Mouse (Mus musculus): ENCODE measurements at regions not wholly inside any gene's neighbourhood (a gene's known extent, or its start where the extent isn't known, plus 50 kb on each side); places are given as distances from the start of the nearest gene placed in this dataset.

DNA sequence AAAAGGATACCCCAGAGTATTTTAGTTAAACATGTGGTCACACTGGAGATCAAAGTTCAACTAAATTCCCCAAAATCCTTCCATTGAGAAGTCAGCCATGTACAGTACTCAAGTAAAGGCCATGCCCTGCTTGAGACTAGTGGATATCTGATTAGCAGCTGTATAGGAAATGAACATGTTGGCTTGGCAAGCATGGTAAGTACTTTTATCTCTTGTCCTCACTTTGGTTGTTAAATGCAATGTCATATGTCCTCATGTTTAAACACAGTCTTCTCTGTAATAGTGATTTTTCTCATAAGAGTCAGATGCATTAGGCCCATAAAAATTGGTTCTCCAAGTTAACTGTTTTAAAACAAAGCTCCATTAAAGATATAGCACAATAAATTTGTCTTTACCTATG is 141.1 kb upstream of the Pdgfd start:
- H3K4me2 ChIP-seq = no peak overlapping the region
- no peaks in the 10 kb centered on the region for H3K4me1 ChIP-seq (replicated peaks; ENCODE audit: control insufficient read depth, insufficient read depth, low read length)
- DNase-seq (ENCODE audit: low spot score) = no peak
- no peak for ATAC-seq (replicated peaks; ENCODE audit: low FRiP score)
- H3K4me3 ChIP-seq (ENCODE audit: low read depth, low read length) = no peak overlapping the region
- H3K36me3 ChIP-seq (ENCODE audit: control insufficient read depth, insufficient read depth, low read length) = no peaks in the 10 kb centered on the region
- H3K27ac ChIP-seq (ENCODE audit: low read depth, low read length) = no peak overlapping the region
- no peaks in the 10 kb centered on the region for H3K9me3 ChIP-seq (ENCODE audit: control insufficient read depth, low read length)
- no peak overlapping the region for H3K9ac ChIP-seq (ENCODE audit: low read depth, low read length)
- H3K27me3 ChIP-seq (replicated peaks; ENCODE audit: control insufficient read depth, insufficient read depth, low read length) = no peaks in the 10 kb centered on the region

DNA sequence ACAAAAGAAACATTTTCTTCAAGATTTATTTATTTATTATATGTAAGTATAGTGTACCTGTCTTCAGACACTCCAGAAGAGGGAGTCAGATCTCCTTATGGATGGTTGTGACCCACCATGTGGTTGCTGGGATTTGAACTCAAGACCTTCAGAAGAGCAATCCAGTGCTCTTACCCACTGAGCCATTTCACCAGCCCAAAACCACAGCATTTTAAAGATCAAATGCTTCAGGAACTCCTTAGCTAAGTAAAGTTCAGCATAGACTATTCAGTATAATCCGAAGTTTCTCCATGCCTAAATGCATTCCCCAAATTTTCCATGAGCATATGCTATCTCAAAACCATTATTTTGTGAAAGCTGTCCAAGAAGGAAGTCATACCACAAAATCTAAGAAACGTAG is 102.0 kb upstream of the Pdgfd start:
- Histone ChIP-seq H3K4me3 (ENCODE audit: low read depth, low read length) (no peak overlapping the region), H3K27me3 (replicated peaks; ENCODE audit: control insufficient read depth, insufficient read depth, low read length) (no peaks in the 10 kb centered on the region), H3K9me3 (ENCODE audit: control insufficient read depth, low read length) (no peaks in the 10 kb centered on the region), H3K4me2 (no peak overlapping the region), H3K27ac (ENCODE audit: low read depth, low read length) (no peak overlapping the region), H3K36me3 (ENCODE audit: control insufficient read depth, insufficient read depth, low read length) (no peaks in the 10 kb centered on the region), H3K9ac (ENCODE audit: low read depth, low read length) (no peak overlapping the region), H3K4me1 (replicated peaks; ENCODE audit: control insufficient read depth, insufficient read depth, low read length) (no peaks in the 10 kb centered on the region)
- WGBS = 69% methylated on average over 2 of the region's 2 CpGs
- ATAC-seq (replicated peaks; ENCODE audit: low FRiP score) (no peak), DNase-seq (ENCODE audit: low spot score) (no peak)

DNA sequence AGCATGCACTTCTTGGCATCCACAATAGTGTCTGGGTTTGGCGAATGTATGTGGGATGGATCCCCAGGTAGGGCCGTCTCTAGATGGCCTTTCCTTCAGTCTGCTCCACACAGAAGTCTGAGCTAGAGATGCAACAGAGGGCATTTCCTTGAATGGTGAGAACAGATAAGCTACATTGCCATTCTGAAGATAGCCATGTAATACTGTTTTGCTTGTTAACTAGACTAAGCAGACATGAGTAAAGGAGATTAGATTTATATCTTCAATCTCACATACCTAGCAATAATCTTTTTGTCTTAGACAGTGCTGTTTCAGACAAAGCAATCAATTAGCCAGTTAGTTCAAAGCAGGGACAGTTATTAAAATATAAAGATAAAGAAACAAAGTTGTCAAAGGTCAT is 100.9 kb upstream of the Pdgfd start:
- H3K4me3 ChIP-seq (ENCODE audit: low read depth, low read length) = no peak overlapping the region
- ATAC-seq (replicated peaks; ENCODE audit: low FRiP score) = no peak
- H3K9ac ChIP-seq (ENCODE audit: low read depth, low read length) = no peak overlapping the region
- H3K36me3 ChIP-seq (ENCODE audit: control insufficient read depth, insufficient read depth, low read length) = no peaks in the 10 kb centered on the region
- H3K4me1 ChIP-seq (replicated peaks; ENCODE audit: control insufficient read depth, insufficient read depth, low read length) = no peaks in the 10 kb centered on the region
- H3K27me3 ChIP-seq (replicated peaks; ENCODE audit: control insufficient read depth, insufficient read depth, low read length) = no peaks in the 10 kb centered on the region
- H3K27ac ChIP-seq (ENCODE audit: low read depth, low read length) = no peak overlapping the region
- H3K9me3 ChIP-seq (ENCODE audit: control insufficient read depth, low read length) = no peaks in the 10 kb centered on the region
- no peak overlapping the region for H3K4me2 ChIP-seq
- DNase-seq (ENCODE audit: low spot score) = no peak
- 77% methylated on average over 2 of the region's 2 CpGs for WGBS

DNA sequence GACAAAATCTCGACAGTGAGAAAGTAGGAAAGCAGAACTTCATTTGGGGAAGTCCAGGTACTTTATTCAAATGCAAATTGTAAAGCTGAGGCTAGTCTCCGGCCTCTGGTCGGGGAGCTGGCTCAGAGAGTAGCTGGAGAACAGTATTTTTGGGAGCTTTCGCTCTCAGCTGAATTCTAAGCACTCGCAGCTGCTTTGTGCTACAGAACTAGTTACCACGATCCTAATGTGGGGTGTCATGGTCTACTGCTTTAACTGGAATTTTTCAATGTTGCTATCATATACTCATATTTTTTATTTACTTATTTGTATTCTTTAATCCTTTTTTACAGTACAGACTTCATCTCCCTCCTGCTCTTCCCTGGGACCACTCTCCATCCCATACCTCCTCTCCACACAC is 87.1 kb upstream of the Pdgfd start:
- no peak overlapping the region for H3K9ac ChIP-seq (ENCODE audit: low read depth, low read length)
- H3K9me3 ChIP-seq (ENCODE audit: control insufficient read depth, low read length) = no peaks in the 10 kb centered on the region
- no peaks in the 10 kb centered on the region for H3K4me1 ChIP-seq (replicated peaks; ENCODE audit: control insufficient read depth, insufficient read depth, low read length)
- no peak overlapping the region for H3K27ac ChIP-seq (ENCODE audit: low read depth, low read length)
- no peaks in the 10 kb centered on the region for H3K36me3 ChIP-seq (ENCODE audit: control insufficient read depth, insufficient read depth, low read length)
- ATAC-seq (replicated peaks; ENCODE audit: low FRiP score) (no peak), DNase-seq (ENCODE audit: low spot score) (no peak)
- no peak overlapping the region for H3K4me2 ChIP-seq
- no peaks in the 10 kb centered on the region for H3K27me3 ChIP-seq (replicated peaks; ENCODE audit: control insufficient read depth, insufficient read depth, low read length)
- H3K4me3 ChIP-seq (ENCODE audit: low read depth, low read length) = no peak overlapping the region
- 72% methylated on average over 6 of the region's 6 CpGs for WGBS

DNA sequence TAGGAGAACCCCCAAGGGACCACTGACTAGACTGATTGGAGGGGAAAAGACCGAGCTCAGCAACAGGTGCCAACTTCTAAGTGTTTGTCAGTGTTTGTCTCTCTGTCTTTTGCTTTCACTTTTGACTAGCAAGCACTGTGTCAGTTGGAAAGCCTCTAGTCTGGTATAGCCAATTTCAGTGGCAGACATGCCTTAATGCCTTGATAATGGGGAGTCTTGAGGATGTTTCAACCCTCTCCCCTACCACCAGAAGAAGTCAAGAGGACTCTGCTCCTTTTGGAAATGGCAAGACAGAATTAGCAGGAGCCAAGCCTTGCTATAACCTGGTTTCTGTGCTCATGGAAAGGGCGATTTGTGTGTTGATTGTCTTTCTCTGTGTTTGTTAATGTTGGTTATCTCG is 78.5 kb upstream of the Pdgfd start:
- DNase-seq (ENCODE audit: low spot score) = no peak
- 78% methylated on average over 3 of the region's 3 CpGs for WGBS
- H3K4me2 ChIP-seq = no peak overlapping the region
- no peak overlapping the region for H3K9ac ChIP-seq (ENCODE audit: low read depth, low read length)
- H3K4me3 ChIP-seq (ENCODE audit: low read depth, low read length) = no peak overlapping the region
- no peaks in the 10 kb centered on the region for H3K27me3 ChIP-seq (replicated peaks; ENCODE audit: control insufficient read depth, insufficient read depth, low read length)
- no peaks in the 10 kb centered on the region for H3K4me1 ChIP-seq (replicated peaks; ENCODE audit: control insufficient read depth, insufficient read depth, low read length)
- H3K9me3 ChIP-seq (ENCODE audit: control insufficient read depth, low read length) = no peaks in the 10 kb centered on the region
- H3K27ac ChIP-seq (ENCODE audit: low read depth, low read length) = no peak overlapping the region
- no peak for ATAC-seq (replicated peaks; ENCODE audit: low FRiP score)
- H3K36me3 ChIP-seq (ENCODE audit: control insufficient read depth, insufficient read depth, low read length) = no peaks in the 10 kb centered on the region

DNA sequence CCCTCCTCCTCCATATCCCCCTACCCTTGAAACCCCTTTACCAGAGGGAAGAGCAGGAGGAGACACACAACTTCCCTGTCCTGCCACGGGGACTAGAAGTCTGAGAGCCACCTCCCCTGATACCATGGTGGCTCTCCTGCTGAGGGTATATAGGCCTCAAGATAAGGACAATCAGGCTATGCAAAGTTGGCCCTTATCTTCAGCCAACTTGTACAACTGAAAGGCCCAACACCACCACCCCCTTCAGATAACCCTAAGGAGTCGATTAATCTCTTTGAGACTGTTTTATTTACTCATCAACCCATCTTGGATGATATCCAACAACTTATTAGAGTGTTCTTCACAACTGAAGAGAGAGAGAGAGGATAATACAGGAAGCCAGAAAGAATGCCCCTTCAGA is 77.6 kb upstream of the Pdgfd start:
- no peaks in the 10 kb centered on the region for H3K27me3 ChIP-seq (replicated peaks; ENCODE audit: control insufficient read depth, insufficient read depth, low read length)
- H3K36me3 ChIP-seq (ENCODE audit: control insufficient read depth, insufficient read depth, low read length) = no peaks in the 10 kb centered on the region
- ATAC-seq (replicated peaks; ENCODE audit: low FRiP score) (peak; percentile 86), DNase-seq (ENCODE audit: low spot score) (no peak)
- no peak overlapping the region for H3K9ac ChIP-seq (ENCODE audit: low read depth, low read length)
- H3K4me3 ChIP-seq (ENCODE audit: low read depth, low read length) = no peak overlapping the region
- H3K27ac ChIP-seq (ENCODE audit: low read depth, low read length) = no peak overlapping the region
- WGBS = 38% methylated on average over 2 of the region's 2 CpGs
- H3K4me2 ChIP-seq = no peak overlapping the region
- H3K9me3 ChIP-seq (ENCODE audit: control insufficient read depth, low read length) = no peaks in the 10 kb centered on the region
- H3K4me1 ChIP-seq (replicated peaks; ENCODE audit: control insufficient read depth, insufficient read depth, low read length) = no peaks in the 10 kb centered on the region

DNA sequence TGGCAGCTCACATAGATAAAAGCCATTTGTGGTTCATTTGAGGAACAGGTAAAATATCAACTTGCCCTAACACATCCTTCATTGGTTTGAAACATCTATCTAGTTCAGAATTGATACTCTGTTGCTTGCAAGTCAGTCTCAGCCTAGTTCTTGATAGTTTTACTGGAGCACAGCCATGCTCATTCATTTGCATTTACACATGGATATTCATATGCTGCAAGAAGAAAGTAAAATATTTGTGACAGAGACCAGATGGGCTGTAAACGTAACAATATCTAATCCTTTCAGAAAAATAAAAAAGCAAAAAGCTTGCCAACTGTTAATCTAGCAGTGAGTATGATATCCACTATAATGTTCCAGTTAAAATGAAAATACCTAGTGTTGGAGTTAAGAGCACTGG is 60.3 kb upstream of the Pdgfd start:
- Histone ChIP-seq H3K36me3 (ENCODE audit: control insufficient read depth, insufficient read depth, low read length) (no peaks in the 10 kb centered on the region), H3K27me3 (replicated peaks; ENCODE audit: control insufficient read depth, insufficient read depth, low read length) (no peaks in the 10 kb centered on the region), H3K9ac (ENCODE audit: low read depth, low read length) (no peak overlapping the region), H3K9me3 (ENCODE audit: control insufficient read depth, low read length) (no peaks in the 10 kb centered on the region), H3K4me2 (no peak overlapping the region), H3K4me3 (ENCODE audit: low read depth, low read length) (no peak overlapping the region), H3K27ac (ENCODE audit: low read depth, low read length) (no peak overlapping the region), H3K4me1 (replicated peaks; ENCODE audit: control insufficient read depth, insufficient read depth, low read length) (no peaks in the 10 kb centered on the region)
- ATAC-seq (replicated peaks; ENCODE audit: low FRiP score) (no peak), DNase-seq (ENCODE audit: low spot score) (no peak)
- WGBS = 83% methylated on average over 1 of the region's 1 CpGs

Data from liver, embryonic 11.5 days (tissue).